Mouse (Mus musculus) left cerebral cortex, postnatal 14 days (tissue): ENCODE measurements at regions not wholly inside any gene's neighbourhood (a gene's known extent, or its start where the extent isn't known, plus 50 kb on each side); places are given as distances from the start of the nearest gene placed in this dataset.
A peak's percentile ranks its signal among the peaks of the same experiment; 100 is the strongest.
"Not testable (repeated sequence)": the region's sequence is repeated elsewhere in the genome, so short reads cannot be mapped to it uniquely, and the experiment has no call there.

Experiments used
- DNase-seq, 2 experiments: peaks; one replicate each; pipeline ENCODE4 v3.0.0; 2021 to 2022; ENCODE audit warnings: low spot score in 2 of 2, mixed read lengths in 1 of 2
- intact Hi-C: fragments of 180-260 bp; cut with DNase I; formaldehyde crosslinking; loops from one replicate; pipeline ENCODE4 v1.15.1; 2025

DNA sequence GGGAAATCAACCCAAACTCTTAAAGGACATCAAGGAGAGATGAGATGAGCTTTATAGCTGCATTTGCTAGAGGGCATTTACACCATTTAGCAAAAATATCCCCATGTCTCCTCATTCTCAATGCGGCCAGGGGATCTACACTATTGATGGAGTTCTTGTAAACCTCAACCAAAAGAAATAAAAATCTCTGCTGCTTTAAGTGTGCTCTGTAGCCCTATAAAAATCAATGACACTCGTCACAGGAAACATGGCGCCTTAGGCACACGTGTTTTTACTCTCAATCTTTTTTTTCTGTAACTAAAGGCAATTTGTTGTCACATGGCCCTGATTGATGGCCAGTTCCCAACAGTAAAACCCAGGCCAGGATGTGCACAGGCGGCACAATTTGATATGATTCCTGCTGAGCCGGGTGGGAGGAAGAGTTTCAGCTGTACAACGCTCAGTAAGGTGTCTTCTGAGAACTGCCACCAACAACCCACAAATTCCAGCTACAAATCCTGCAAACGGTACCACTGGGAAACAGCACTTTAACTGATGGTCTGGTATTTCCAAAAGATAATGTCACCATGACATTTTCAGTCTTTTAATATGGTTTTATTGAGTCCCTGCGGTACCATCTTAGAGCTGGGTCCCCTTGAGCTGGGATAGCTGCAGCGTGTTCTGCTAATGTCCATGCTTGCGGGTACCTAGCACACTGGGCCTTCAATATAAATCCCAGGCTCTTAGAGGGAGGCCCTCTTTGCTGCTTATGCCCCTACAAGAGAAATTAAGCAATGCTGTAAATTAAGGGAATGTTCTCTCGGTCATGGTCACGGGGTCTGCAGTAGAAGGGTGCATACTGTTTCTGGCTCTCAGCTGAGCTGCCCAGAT, 78.8 kb downstream of the Tpbg start:
- DNase-seq, result no peak
- intact Hi-C loops, result no loop called here

DNA sequence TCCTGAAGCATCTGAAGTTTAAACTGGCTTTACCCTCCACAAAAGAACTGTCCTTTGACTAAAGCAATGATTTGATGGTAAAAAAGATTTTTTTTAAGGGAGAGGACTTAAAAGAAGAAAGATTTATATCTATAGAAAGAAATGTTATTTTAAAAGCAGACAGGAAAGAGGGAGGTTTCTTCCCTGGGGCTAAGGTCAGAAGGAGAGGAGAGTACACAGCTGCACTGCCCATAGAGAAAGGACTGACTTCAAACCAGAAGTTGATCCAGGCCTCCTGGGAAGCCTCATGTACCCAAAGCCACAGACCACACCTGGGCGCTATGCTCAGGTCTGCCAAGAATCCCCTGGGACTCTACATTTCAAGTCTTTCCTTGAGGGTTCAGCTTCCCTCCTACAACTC, 83.1 kb downstream of the Tpbg start:
- intact Hi-C loops, result no loop called here

DNA sequence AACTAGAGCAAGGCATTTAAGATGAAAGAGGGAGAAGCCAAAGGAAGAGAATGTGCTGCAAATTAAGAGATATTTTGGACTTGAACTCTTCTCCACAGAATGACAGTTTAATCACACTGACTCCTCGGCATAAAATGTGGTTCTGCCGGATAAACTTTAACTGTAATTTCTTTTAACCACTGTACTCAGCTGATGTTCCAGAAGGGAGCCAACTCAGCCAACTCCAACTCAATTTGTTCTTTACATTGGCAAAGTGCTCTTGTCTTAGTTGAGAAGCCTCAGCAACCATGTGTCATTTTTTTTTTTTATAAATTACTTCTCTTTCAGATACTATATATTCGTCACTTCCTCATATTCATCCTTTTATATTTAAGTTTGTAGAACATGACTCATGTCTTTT, 90.0 kb downstream of the Tpbg start:
- peak in 1 of 2 experiments; percentile 6 for DNase-seq
- intact Hi-C loops, result no loop called here

More for the DNA sequence above, 83.1 kb downstream of the Tpbg start:
- no peak for DNase-seq

DNA sequence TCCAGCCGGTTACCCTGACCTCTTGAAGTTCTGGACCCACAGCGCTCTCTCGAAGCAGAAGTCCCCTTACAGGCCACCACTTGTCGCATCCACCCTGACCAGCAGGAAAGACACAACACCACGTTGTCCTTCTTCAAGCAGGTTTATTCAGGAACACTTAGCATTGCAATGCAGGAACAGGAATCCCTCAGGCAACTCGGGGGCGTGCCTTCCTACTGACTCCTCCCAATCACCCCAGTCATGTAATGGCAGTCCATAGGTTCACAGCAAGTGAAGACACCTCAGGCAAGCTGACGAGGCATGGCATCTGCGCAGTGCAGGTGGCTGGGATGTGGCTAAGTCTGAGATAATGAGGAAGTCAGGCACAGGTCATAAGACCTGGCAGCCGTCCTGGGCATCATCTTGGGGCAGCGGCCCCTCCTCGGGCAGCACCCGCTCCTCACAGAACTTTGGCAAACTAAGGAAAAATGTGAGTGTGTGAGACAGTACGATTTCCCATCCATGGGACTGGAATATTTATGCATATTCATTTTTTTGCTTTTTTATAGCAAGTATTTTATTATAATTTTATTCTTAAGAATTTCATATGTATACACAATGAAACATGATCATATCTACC, 101.0 kb downstream of the Tpbg start:
- intact Hi-C loops, DNase-seq: not testable (repeated sequence)

DNA sequence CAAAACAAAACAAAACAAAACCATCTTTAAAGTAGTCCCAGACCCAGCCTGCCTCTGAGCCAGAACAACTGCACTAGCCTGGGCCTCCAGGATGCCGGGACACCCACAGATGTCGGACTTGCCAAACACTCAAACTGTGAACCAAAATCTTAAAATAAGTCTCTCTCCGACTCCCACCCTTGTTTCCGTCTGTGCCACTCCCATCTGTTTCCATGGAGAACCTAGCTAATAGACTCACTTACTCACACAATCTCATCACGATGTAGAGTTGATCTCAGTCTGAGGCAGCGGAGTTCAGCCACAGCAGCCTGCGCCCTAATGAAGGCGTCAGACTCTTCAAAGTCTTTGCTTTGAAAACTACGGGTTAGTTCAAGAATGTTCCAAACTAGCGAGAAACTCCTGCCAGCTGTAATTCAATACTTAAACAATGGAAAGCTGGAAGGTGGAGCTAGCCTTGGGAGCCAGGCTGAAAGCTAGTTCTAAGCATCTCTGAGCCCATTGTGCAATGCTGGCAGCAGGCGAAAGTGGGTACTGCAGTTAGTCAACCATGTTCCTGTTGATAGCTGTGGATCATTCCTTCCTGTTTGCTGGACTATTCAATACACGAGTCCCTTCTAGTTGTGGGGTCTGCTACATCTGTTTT, 106.4 kb downstream of the Tpbg start:
- intact Hi-C loops, result no loop called here
- DNase-seq, result peak; percentile 52 to 57

DNA sequence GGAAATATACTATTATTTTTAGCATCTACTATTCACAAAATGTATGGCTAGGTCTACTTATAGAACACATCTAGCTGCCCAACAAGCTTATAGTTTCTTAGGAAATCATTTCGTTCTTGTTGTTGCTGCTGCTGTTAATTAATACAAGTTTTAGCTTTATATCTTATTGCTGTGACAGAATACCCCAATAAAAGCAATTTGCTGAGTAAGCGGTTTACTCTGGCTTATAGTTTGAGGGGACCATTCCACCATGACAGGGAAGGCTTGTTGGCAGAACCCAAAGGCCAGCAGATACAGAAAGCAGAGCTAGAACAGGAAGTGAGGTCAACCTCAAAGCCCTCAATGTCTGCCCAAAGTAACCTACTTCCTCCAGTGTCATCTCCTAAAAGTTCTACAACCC, 109.6 kb downstream of the Tpbg start:
- intact Hi-C loops, result no loop called here
- DNase-seq, result no peak

DNA sequence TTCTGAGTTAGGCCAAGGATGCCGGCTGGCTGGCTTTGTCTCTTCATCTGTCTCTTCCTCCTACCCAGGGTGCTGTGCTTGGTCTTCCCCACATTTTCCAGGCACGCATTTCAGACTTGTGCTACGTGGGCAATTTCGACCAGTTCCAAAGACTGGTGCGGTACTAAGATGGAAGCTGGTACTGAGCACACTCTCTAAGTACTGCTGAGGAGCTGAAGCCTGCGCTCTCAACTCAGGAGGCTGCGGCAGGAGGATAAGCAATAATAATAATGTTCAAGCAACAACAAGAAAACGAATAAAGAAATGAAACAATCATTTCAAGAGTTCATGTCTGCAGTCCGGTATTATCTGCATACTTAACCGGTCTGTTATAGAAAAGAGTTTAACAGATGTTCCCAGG, 127.9 kb downstream of the Tpbg start:
- DNase-seq, result no peak
- intact Hi-C loops, result no loop called here

DNA sequence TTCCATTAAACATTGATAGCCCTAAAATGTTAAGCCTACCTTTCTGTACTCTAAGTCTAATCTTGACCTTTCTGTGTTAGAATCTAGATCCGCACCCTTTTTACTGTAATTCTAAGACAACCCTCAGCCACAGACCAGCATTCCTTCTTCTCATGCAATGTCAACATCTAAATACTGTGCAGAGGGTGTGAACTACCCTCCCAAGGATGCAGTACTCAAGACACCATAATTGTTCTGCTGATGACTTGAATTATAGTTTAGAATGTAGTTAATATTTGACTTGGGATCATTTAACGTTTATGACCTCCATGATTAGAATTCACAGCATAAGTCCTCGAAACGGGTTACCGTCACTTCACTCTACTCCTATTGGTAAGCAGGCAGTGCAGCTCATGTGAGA, 139.2 kb downstream of the Tpbg start:
- no peak for DNase-seq
- intact Hi-C loops, result no loop called here

DNA sequence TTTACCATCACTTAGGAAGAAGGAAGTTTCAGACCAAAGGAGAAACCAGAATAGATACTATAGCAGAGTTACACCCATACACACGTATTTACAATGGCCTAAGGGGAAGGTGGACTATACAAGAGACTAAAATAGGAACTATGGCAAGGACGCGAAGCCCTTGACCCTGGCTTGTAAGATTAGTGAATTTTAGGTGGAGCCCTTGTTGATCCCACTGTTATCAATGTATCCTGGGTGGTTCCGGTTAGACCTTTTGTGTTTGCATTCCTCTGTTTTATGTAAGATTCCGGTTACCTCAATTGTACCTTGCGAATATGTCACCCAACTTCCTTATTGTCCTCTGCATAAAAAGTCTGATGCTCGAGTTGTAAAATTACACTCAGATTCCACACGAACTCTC, 141.3 kb downstream of the Tpbg start:
- DNase-seq, intact Hi-C loops: not testable (repeated sequence)

DNA sequence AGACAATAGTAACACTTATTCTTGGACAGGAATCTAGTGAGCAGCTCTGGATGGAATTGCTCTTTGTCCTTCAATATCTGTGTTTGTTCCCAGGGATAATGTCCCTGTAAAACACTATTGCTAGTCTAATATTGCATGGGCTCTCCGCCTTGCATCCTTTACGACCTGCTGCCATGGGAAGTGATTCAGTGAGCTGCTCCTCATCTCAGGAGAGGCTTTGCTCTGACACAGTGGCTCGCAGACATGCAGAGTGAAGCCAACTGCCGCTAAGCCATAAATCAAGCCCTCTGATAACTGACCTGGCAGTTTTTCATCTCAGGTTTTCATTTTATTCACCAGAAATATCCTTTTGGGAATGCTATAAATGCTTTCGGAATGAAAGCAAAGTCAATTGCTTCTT, 143.5 kb downstream of the Tpbg start:
- intact Hi-C loops, result no loop called here
- DNase-seq, result no peak

DNA sequence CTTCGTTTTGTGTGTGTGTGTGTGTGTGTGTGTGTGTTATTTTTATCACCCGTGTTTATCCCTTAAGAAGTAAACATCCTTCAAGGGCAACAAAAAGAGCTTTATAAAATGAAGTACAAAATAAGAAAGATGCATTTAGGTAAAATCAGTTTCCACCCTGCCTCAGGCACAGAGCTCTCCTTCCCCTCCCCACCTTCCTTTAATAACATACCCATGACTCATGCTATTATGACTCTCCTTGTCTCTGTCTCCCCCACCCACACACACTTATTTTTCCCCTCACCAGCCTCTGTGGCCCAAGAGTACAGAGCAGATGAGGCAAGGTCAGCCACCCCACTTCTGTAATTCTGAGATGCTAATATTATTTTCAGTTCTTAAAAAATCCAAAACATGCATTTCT, 144.0 kb downstream of the Tpbg start:
- DNase-seq, result no peak

DNA sequence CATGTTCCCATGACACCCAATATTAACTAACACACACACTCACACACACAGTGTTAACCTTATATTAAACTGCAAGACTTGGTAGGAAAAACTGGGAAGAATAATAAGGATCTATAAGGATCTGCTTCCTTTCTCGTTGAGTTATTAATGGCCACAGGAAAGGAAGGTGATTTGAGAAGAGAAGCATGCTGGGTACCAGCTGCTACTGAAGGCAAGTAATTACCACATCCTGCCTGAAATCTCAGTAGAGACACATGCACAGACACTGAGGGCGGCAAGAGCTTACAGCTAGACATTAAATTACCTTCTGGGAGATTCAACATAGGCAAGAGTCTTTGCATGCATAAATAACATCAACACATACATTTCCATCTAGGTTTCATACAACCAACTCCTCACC, 160.8 kb downstream of the Tpbg start:
- intact Hi-C loops, result no loop called here
- no peak for DNase-seq

More for the DNA sequence above, 144.0 kb downstream of the Tpbg start:
- intact Hi-C loops, result no loop called here

DNA sequence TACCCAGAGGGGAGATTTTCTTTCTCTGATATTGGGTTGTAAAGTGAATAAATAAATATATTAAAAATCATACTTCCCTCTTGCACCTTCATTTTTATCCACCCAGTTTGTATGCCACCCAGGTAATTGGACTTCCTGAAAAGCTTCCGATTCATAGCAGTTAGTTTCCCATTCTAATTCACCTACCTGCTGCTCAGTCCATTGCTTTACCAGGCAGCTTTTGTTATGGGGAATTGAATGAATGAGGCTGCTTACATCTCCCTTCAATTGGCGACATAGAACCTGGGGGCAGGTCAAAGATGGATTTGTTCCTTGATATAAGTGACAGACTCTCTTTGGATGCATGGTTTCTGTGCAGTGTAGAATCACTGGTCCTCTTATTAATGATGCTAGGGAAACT, 169.5 kb downstream of the Tpbg start:
- intact Hi-C loops, result no loop called here

DNA sequence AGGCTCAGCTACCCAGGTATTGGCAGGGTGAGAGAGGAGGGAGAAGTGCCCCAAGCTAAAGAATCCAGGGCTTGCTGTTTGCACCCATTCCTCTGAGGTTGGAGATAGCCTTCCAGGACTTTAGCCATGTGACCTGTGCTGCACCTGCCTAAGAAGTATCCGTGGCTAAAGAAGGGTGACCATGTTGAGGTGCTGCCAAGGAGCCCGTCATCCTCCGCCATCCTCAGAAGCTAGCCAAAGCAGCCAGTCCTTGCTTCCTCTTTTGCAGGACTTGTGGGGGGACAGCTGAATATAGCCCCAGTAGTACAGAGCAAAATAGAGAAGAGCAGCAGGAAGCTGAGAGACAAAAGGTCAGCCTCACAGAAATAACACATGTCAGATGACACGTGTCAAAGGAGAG, 173.7 kb downstream of the Tpbg start:
- intact Hi-C loops, result no loop called here
- no peak for DNase-seq

More for the DNA sequence above, 169.5 kb downstream of the Tpbg start:
- DNase-seq, result no peak

DNA sequence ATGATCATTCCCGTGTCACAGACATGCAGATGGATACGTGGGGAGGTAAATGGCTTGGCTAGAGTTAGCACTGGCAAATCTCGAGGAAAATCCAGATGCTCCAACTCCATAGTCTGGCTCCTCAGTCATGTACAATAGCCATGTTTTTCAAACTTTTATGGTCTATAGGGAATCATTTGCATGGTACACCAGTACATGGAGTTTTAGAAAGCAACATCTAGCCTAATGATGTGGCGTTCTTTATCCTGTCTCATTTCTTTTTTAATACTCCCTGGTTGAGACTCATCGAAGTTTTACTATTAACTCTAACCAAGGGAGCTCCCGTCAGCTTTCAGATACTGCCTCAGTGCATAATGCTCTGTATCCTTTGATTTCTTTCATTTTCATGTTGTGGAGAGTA, 178.0 kb downstream of the Tpbg start:
- intact Hi-C loops, result no loop called here
- DNase-seq, result no peak

DNA sequence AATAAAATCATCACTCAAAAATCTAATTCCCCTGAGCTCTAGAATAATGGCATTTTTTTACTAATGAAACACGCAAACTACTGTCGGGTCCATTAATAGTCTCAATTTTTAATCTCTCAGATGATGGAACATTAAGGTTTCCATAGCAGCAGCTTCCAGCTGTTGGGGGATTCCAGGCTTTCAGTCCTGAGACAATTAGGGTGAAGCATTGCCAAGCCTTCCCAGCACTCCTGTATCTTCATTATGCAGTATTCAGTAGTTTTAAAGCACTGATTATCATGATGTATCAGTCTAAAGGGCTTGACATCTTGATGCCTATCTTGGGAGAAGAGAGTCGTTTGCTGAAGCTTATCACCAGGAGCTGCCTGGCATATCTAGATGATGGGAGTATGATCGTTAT, 178.6 kb downstream of the Tpbg start:
- DNase-seq, result no peak
- intact Hi-C loops, result no loop called here

DNA sequence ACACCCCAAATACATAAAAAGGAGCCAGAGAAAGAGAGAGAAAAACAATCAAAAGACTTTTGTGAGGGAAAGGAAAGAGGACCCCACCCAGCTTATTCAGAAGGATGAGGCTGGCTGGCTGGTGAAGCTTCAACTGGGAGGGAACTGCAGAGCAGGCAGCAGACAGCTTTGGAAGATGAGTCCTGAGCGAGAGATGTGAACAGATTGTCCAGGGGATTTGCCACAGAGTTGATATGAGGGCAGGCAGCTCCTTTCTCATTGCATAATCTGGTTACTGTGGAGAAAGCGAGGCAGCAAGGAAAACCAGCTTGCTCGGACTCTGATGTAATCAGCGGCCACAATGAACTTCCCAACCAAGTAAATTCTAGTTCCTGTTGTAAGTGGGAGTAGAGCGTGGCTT, 188.6 kb downstream of the Tpbg start:
- peak; percentile 10 to 15 for DNase-seq
- intact Hi-C loops, result no loop called here

DNA sequence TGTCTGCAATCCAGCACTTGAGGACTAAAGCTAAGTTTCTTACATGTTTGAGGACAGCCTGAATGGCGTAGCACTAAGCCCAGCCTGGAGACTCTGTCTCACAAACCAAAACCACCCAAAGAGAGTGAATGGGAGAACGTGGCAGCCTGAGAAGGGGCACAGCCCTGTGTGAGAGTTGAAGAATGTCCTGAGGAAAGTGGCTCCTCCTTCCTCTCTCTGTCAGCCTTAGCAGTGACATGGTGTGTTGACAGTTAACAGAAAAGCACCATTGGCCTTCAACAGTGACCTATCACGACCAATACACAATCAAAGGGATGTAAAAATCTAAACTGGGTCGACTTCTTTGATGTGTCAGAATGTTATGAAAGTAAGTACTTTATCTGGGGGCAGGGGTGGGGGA, 201.9 kb downstream of the Tpbg start:
- DNase-seq, result no peak
- intact Hi-C loops, result no loop called here

DNA sequence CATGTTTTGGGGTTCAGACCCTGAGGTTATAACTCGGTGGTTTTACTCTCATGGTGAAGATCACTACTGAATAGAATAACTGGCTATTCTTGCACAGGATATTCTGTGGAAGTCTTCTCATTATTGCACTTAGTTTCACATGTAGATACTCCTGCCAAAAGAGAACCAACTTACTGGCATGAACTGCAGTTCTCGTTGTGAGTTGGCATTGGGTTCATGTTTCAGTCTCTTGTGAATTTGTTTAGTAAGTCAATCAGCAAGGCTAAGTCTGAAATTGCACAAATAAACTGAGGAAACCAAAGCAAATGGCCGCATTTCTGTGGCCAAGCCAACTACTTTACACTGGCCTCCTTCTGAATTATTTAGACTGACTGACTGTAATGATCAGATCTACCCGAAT, 215.9 kb downstream of the Tpbg start:
- DNase-seq, result no peak
- intact Hi-C loops, result no loop called here

DNA sequence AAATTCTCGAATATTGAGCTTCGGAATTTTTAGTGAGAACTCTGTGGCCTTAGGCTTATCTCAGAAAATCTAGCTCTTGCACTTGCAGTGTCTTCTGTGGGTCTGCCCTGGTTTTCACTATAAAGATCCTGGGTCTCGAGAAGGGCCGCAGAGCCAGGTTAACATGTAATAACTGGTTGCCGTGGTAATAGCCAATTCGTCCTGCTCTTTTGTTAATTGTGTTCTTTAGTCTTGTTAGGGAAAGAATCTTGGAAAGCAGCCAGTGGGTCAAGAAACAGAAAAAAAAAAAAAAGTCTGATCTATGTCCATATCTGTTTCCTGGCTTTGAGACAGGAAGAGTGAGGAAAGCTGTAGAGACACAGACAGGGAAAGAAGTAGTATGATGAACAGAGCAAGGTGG, 217.9 kb downstream of the Tpbg start:
- intact Hi-C loops, result no loop called here
- DNase-seq, result no peak

DNA sequence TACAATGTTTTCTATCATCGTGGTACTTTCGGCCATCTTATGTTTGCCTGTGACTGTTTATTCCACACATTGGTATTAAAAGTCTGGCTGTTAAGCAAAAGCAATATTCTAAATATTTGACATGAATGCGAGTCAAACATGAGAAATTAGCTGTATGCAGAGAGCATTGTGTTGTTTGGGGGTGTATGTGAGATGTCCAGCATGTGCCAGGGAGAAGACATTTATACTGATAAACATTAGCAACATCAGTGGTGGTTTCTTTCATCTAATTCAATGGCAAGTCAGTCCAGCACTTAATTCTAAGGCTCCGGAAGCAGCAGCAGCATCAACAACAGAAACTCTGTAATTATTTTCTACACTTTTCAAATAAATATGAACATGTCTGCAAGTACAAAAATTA, 219.1 kb downstream of the Tpbg start:
- DNase-seq, result no peak
- intact Hi-C loops, result no loop called here
